Comparison of ENCODE assay signal across 13 mouse cellular contexts in genomic region chr7:112353939-112354338, GRCm38 (mm10).
A peak's percentile ranks its signal among the peaks of the same experiment; 100 is the strongest.
DNase-seq lines count a peak whose midpoint lies in the region; ATAC-seq and TF ChIP-seq lines count a peak whose summit lies in the region.
"Had no signal": no experiment of that assay in that cellular context is flagged by ENCODE, and none has a peak within 500 bp of the region (broad histone marks: within the 10 kb centered on the region; RNA-seq: fewer than 3 reads in every experiment).

No protein-coding gene starts in this region.

- H3K9me3 ChIP-seq in heart, embryonic 10.5 days: no peaks in the 10 kb centered on the region
- H3K9me3 ChIP-seq in intestine, embryonic 16.5 days (ENCODE audit: control insufficient read depth, low read length): no peaks in the 10 kb centered on the region
- H3K9me3 ChIP-seq in intestine, postnatal 0 days (ENCODE audit: control insufficient read depth): no peaks in the 10 kb centered on the region
- no peaks in the 10 kb centered on the region for H3K9me3 ChIP-seq in forebrain, embryonic 15.5 days
- H3K9me3 ChIP-seq: embryonic facial prominence, embryonic 15.5 days; kidney, embryonic 15.5 days; liver, embryonic 15.5 days had no signal

- intact Hi-C loops in heart, postnatal 36 days (cut with DNase I): no loop called here

- H3K4me2 ChIP-seq in intestine, embryonic 16.5 days (ENCODE audit: low read depth, low read length): no peak overlapping the region
- no peak overlapping the region for H3K4me2 ChIP-seq in intestine, postnatal 0 days (replicated peaks; ENCODE audit: low read depth)
- H3K4me2 ChIP-seq in forebrain, embryonic 15.5 days (replicated peaks): no peak overlapping the region
- H3K4me2 ChIP-seq: embryonic facial prominence, embryonic 15.5 days; kidney, embryonic 15.5 days; liver, embryonic 15.5 days had no signal

- no peak for TF ChIP-seq CTCF in intestine, postnatal 0 days (IDR thresholded peaks at IDR 0.05; ENCODE audit: low read depth)

- peak overlapping the region; percentile 70 for H3K27ac ChIP-seq in heart, embryonic 10.5 days
- 0 out of 2 replicates have a peak overlapping the region, but pooled peaks have one; percentile 17 for H3K27ac ChIP-seq in intestine, embryonic 16.5 days (ENCODE audit: low read length)
- no peak overlapping the region for H3K27ac ChIP-seq in intestine, postnatal 0 days (ENCODE audit: low read depth, low read length)
- H3K27ac ChIP-seq in forebrain, embryonic 15.5 days (replicated peaks): no peak overlapping the region
- H3K27ac ChIP-seq: embryonic facial prominence, embryonic 15.5 days had no signal

- peaks cover 54% of the 10 kb centered on the region for H3K4me1 ChIP-seq in heart, embryonic 10.5 days
- peaks cover 23% of the 10 kb centered on the region for H3K4me1 ChIP-seq in intestine, embryonic 16.5 days (ENCODE audit: control insufficient read depth, insufficient read depth, low read length)
- H3K4me1 ChIP-seq in intestine, postnatal 0 days (replicated peaks; ENCODE audit: control insufficient read depth, insufficient read depth, low read length): peaks cover 6% of the 10 kb centered on the region
- peaks cover 17% of the 10 kb centered on the region for H3K4me1 ChIP-seq in forebrain, embryonic 15.5 days
- H3K4me1 ChIP-seq: megakaryocyte, embryonic 14.5 days had no signal

- no peaks in the 10 kb centered on the region for H3K27me3 ChIP-seq in heart, embryonic 10.5 days (ENCODE audit: insufficient read depth, poor library complexity, severe bottlenecking)
- no peaks in the 10 kb centered on the region for H3K27me3 ChIP-seq in intestine, embryonic 16.5 days (replicated peaks; ENCODE audit: control insufficient read depth, insufficient read depth, low read length)
- no peaks in the 10 kb centered on the region for H3K27me3 ChIP-seq in intestine, postnatal 0 days (replicated peaks; ENCODE audit: control insufficient read depth, insufficient read depth, low read length)
- no peaks in the 10 kb centered on the region for H3K27me3 ChIP-seq in forebrain, embryonic 15.5 days
- H3K27me3 ChIP-seq: embryonic facial prominence, embryonic 15.5 days; kidney, embryonic 15.5 days; liver, embryonic 15.5 days had no signal

- no peak for DNase-seq in heart, embryonic 10.5 days (ENCODE audit: low spot score)
- no peak for DNase-seq in heart, postnatal 36 days
- DNase-seq in R1 (ENCODE audit: low read depth, low spot score): peak; percentile 9
- DNase-seq in adrenal gland, adult 2 months: no peak
- DNase-seq: thymus, adult 2 months had no signal

- WGBS in heart, embryonic 10.5 days: 83% methylated on average over 11 of the region's 11 CpGs
- 78% methylated on average over 11 of the region's 11 CpGs for WGBS in intestine, embryonic 16.5 days
- WGBS in intestine, postnatal 0 days: 88% methylated on average over 11 of the region's 11 CpGs
- 39% methylated on average over 11 of the region's 11 CpGs for WGBS in forebrain, embryonic 15.5 days

- no peak for ATAC-seq in intestine, embryonic 16.5 days
- ATAC-seq in intestine, postnatal 0 days: no peak
- 0 out of 2 replicates have a peak, but pooled peaks have one; percentile 17 for ATAC-seq in forebrain, embryonic 15.5 days (replicated peaks)
- no peak for ATAC-seq in cerebellum, adult (ENCODE audit: insufficient number of reproducible peaks, low FRiP score, low TSS enrichment)

- H3K4me3 ChIP-seq in heart, embryonic 10.5 days: no peak overlapping the region
- no peak overlapping the region for H3K4me3 ChIP-seq in intestine, embryonic 16.5 days (ENCODE audit: low read length)
- no peak overlapping the region for H3K4me3 ChIP-seq in intestine, postnatal 0 days (ENCODE audit: low read depth, low read length)
- H3K4me3 ChIP-seq in forebrain, embryonic 15.5 days: no peak overlapping the region
- H3K4me3 ChIP-seq: embryonic facial prominence, embryonic 15.5 days; kidney, embryonic 15.5 days; liver, embryonic 15.5 days; megakaryocyte, embryonic 14.5 days had no signal

- no peak overlapping the region for H3K9ac ChIP-seq in intestine, embryonic 16.5 days (ENCODE audit: low read depth, low read length)
- no peak overlapping the region for H3K9ac ChIP-seq in intestine, postnatal 0 days (ENCODE audit: low read depth, low read length)
- no peak overlapping the region for H3K9ac ChIP-seq in forebrain, embryonic 15.5 days (replicated peaks)
- H3K9ac ChIP-seq: embryonic facial prominence, embryonic 15.5 days; kidney, embryonic 15.5 days; liver, embryonic 15.5 days had no signal

- H3K36me3 ChIP-seq in heart, embryonic 10.5 days: peaks cover 93% of the 10 kb centered on the region
- H3K36me3 ChIP-seq in intestine, embryonic 16.5 days (ENCODE audit: control insufficient read depth, insufficient read depth, low read length): peaks cover 5% of the 10 kb centered on the region; the same call in 1 of the 2 replicates
- peaks cover 29% of the 10 kb centered on the region; the same call in 1 of the 2 replicates for H3K36me3 ChIP-seq in intestine, postnatal 0 days (ENCODE audit: control insufficient read depth, insufficient read depth)
- H3K36me3 ChIP-seq in forebrain, embryonic 15.5 days: no peaks in the 10 kb centered on the region
- H3K36me3 ChIP-seq: embryonic facial prominence, embryonic 15.5 days; kidney, embryonic 15.5 days; liver, embryonic 15.5 days had no signal

Comparison
In these comparisons a context has a peak if more than half of its experiments do, and no peak if none do; other contexts are left out.
1. H3K27ac ChIP-seq: peak in heart, embryonic 10.5 days (single experiment) and intestine, embryonic 16.5 days (single experiment); none in intestine, postnatal 0 days (single experiment) and forebrain, embryonic 15.5 days (single experiment).